Comparison of ENCODE assay signal across 9 mouse cellular contexts in the genomic region with DNA sequence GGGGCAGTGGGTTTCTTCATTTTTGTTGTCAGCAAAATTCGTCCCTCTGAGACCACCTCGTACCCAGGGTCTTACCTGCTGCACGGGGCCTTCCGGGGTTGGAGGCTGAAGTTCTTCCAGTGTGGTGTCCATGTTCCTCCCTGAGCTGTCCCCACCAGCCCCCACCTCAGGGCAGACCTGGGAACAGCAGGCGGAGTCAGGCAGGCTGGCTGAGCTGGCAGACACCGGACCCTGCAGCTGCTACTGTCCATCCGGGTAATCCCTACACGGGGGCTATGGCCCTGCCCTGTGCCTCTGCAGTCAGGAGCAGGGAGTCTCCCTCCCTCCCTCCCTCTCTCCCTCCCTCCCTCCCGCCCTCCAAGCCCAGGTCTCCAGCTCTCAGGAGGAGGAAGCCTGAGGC. TPM values are rescaled to one million over a fixed set of nuclear protein-coding genes. Genes with fewer than 3 reads are reported as not detected.
DNase-seq lines count a peak whose midpoint lies in the region; ATAC-seq lines count a peak whose summit lies in the region.
"Had no signal": no experiment of that assay in that cellular context is flagged by ENCODE, and none has a peak within 500 bp of the region (broad histone marks: within the 10 kb centered on the region; RNA-seq: fewer than 3 reads in every experiment).

No protein-coding gene starts in this region.

- 29% methylated on average over 8 of the region's 9 CpGs for WGBS in heart, embryonic 13.5 days
- 24% methylated on average over 9 of the region's 9 CpGs for WGBS in midbrain, embryonic 10.5 days
- WGBS in midbrain, embryonic 14.5 days = 26% methylated on average over 8 of the region's 9 CpGs

- peaks cover 46% of the 10 kb centered on the region for H3K4me1 ChIP-seq in heart, embryonic 13.5 days
- peaks cover 50% of the 10 kb centered on the region for H3K4me1 ChIP-seq in midbrain, embryonic 10.5 days
- H3K4me1 ChIP-seq in midbrain, embryonic 14.5 days (ENCODE audit: control insufficient read depth, insufficient read depth, low read length) = peaks cover 7% of the 10 kb centered on the region

- H3K36me3 ChIP-seq in heart, embryonic 13.5 days = peaks cover 62% of the 10 kb centered on the region
- H3K36me3 ChIP-seq in midbrain, embryonic 10.5 days = peaks cover 77% of the 10 kb centered on the region
- H3K36me3 ChIP-seq in midbrain, embryonic 14.5 days (ENCODE audit: control insufficient read depth, insufficient read depth, low read length) = peaks cover 29% of the 10 kb centered on the region

- peak overlapping the region; percentile 65 for H3K9ac ChIP-seq in heart, embryonic 13.5 days
- H3K9ac ChIP-seq in midbrain, embryonic 14.5 days (replicated peaks; ENCODE audit: low read length) = no peak overlapping the region; the same call in 1 of the 2 replicates
- H3K9ac ChIP-seq: hindbrain, embryonic 15.5 days had no signal

- intact Hi-C loops in gastrocnemius, postnatal 36 days (cut with DNase I) = loop anchor here (2.0 kb wide), 2 partner anchors 25 to 113 kb away; partner anchors contain the start of gene Klhl21

- ATAC-seq in heart, embryonic 13.5 days (ENCODE audit: extremely low read depth, insufficient number of reproducible peaks, low FRiP score, low TSS enrichment) = 0 out of 2 replicates have a peak, but pooled peaks have one; percentile 10
- no peak for ATAC-seq in midbrain, embryonic 14.5 days (ENCODE audit: low FRiP score, low TSS enrichment)

- H3K27ac ChIP-seq in heart, embryonic 13.5 days (replicated peaks) = 0 out of 2 replicates have a peak overlapping the region, but pooled peaks have one; percentile 24
- peak overlapping the region; percentile 68 for H3K27ac ChIP-seq in midbrain, embryonic 10.5 days (replicated peaks)
- no peak overlapping the region for H3K27ac ChIP-seq in midbrain, embryonic 14.5 days (replicated peaks; ENCODE audit: low read depth, low read length)
- H3K27ac ChIP-seq: hindbrain, embryonic 15.5 days had no signal

- no peaks in the 10 kb centered on the region for H3K9me3 ChIP-seq in heart, embryonic 13.5 days
- no peaks in the 10 kb centered on the region for H3K9me3 ChIP-seq in midbrain, embryonic 10.5 days (replicated peaks)
- no peaks in the 10 kb centered on the region for H3K9me3 ChIP-seq in midbrain, embryonic 14.5 days (ENCODE audit: control insufficient read depth, low read length)
- H3K9me3 ChIP-seq: hindbrain, embryonic 15.5 days had no signal

- H3K4me2 ChIP-seq in heart, embryonic 13.5 days = peak overlapping the region; percentile 37
- no peak overlapping the region for H3K4me2 ChIP-seq in midbrain, embryonic 14.5 days (ENCODE audit: low read length)
- H3K4me2 ChIP-seq: hindbrain, embryonic 15.5 days had no signal

- no peak for DNase-seq in heart, adult 11 months
- DNase-seq in midbrain, embryonic 10.5 days (ENCODE audit: low spot score) = peak; percentile 38
- DNase-seq in midbrain, embryonic 14.5 days = no peak
- DNase-seq in gastrocnemius, postnatal 36 days = peak; percentile 66 to 79
- peak; percentile 74 for DNase-seq in retina, postnatal 1 day
- no peak for DNase-seq in layer of hippocampus, postnatal 14 days (ENCODE audit: low spot score in 2 of 2)
- no peak for DNase-seq in cerebellum, adult 9-11 months

- peak overlapping the region; percentile 16 for H3K4me3 ChIP-seq in heart, embryonic 13.5 days
- peak overlapping the region; percentile 18; the same call in 1 of the 2 replicates for H3K4me3 ChIP-seq in midbrain, embryonic 10.5 days
- no peak overlapping the region for H3K4me3 ChIP-seq in midbrain, embryonic 14.5 days (replicated peaks; ENCODE audit: low read depth, low read length)
- H3K4me3 ChIP-seq: hindbrain, embryonic 15.5 days had no signal

- no peaks in the 10 kb centered on the region for H3K27me3 ChIP-seq in heart, embryonic 13.5 days (replicated peaks)
- no peaks in the 10 kb centered on the region for H3K27me3 ChIP-seq in midbrain, embryonic 10.5 days (ENCODE audit: low read depth, poor library complexity, severe bottlenecking)
- H3K27me3 ChIP-seq in midbrain, embryonic 14.5 days (ENCODE audit: control insufficient read depth, insufficient read depth, low read length) = no peaks in the 10 kb centered on the region
- H3K27me3 ChIP-seq: hindbrain, embryonic 15.5 days had no signal

RNA-seq across cellular contexts. Expression of gene Thap3, which starts 5.2 kb away (rescaled TPM):
- 26.1 and 28.0 TPM in 2 replicates for polyA plus RNA-seq in heart, embryonic 13.5 days (2015; fragmentation: Nextera tagmentation; extraction: Ambion mirVana)
- 32.1 and 36.2 TPM in 2 replicates for polyA plus RNA-seq in midbrain, embryonic 10.5 days (2016; fragmentation: Nextera tagmentation; extraction: Ambion mirVana)
- polyA plus RNA-seq in midbrain, embryonic 14.5 days (2014; fragmentation: Nextera tagmentation; extraction: Ambion mirVana) = 23.1 and 31.2 TPM in 2 replicates
- 10 to 100 TPM; 28.8 to 35.8 TPM for total RNA-seq in gastrocnemius, postnatal 36 days (2021)
- total RNA-seq in layer of hippocampus, postnatal 14 days (2021) = 10 to 100 TPM; 18.9 to 22.0 TPM

RNA-seq across cellular contexts. Expression of gene Phf13, which starts 12.5 kb away (rescaled TPM):
- polyA plus RNA-seq in heart, embryonic 13.5 days (2015; fragmentation: Nextera tagmentation; extraction: Ambion mirVana) = 17.8 and 18.3 TPM in 2 replicates
- polyA plus RNA-seq in midbrain, embryonic 10.5 days (2016; fragmentation: Nextera tagmentation; extraction: Ambion mirVana) = 23.9 and 30.4 TPM in 2 replicates
- polyA plus RNA-seq in midbrain, embryonic 14.5 days (2014; fragmentation: Nextera tagmentation; extraction: Ambion mirVana) = 16.9 and 19.0 TPM in 2 replicates
- total RNA-seq in gastrocnemius, postnatal 36 days (2021) = 1 to 10 TPM; 3.6 to 4.0 TPM
- 10 to 100 TPM; 11.8 to 13.3 TPM for total RNA-seq in layer of hippocampus, postnatal 14 days (2021)

RNA-seq across cellular contexts. Expression of gene Klhl21, which starts 25.0 kb away (rescaled TPM):
- polyA plus RNA-seq in heart, embryonic 13.5 days (2015; fragmentation: Nextera tagmentation; extraction: Ambion mirVana) = 23.2 and 25.9 TPM in 2 replicates
- polyA plus RNA-seq in midbrain, embryonic 10.5 days (2016; fragmentation: Nextera tagmentation; extraction: Ambion mirVana) = 6.9 and 8.5 TPM in 2 replicates
- polyA plus RNA-seq in midbrain, embryonic 14.5 days (2014; fragmentation: Nextera tagmentation; extraction: Ambion mirVana) = 1.5 and 1.6 TPM in 2 replicates
- total RNA-seq in gastrocnemius, postnatal 36 days (2021) = 10 to 100 TPM; 77.1 to 91.5 TPM
- total RNA-seq in layer of hippocampus, postnatal 14 days (2021) = 10 to 100 TPM; 16.4 to 18.6 TPM

RNA-seq across cellular contexts. Expression of gene Zbtb48, which starts 43.9 kb away (rescaled TPM):
- polyA plus RNA-seq in heart, embryonic 13.5 days (2015; fragmentation: Nextera tagmentation; extraction: Ambion mirVana) = 10.0 and 11.6 TPM in 2 replicates
- polyA plus RNA-seq in midbrain, embryonic 10.5 days (2016; fragmentation: Nextera tagmentation; extraction: Ambion mirVana) = 18.7 and 25.6 TPM in 2 replicates
- 19.7 and 21.8 TPM in 2 replicates for polyA plus RNA-seq in midbrain, embryonic 14.5 days (2014; fragmentation: Nextera tagmentation; extraction: Ambion mirVana)
- 1 to 10 TPM; 2.5 to 2.8 TPM for total RNA-seq in gastrocnemius, postnatal 36 days (2021)
- 10 to 100 TPM; 12.2 to 14.4 TPM for total RNA-seq in layer of hippocampus, postnatal 14 days (2021)

RNA-seq across cellular contexts. Expression of gene Dnajc11, which starts 50.1 kb away (rescaled TPM):
- 57.1 and 59.2 TPM in 2 replicates for polyA plus RNA-seq in heart, embryonic 13.5 days (2015; fragmentation: Nextera tagmentation; extraction: Ambion mirVana)
- 107 and 108 TPM in 2 replicates for polyA plus RNA-seq in midbrain, embryonic 10.5 days (2016; fragmentation: Nextera tagmentation; extraction: Ambion mirVana)
- 69.2 and 75.2 TPM in 2 replicates for polyA plus RNA-seq in midbrain, embryonic 14.5 days (2014; fragmentation: Nextera tagmentation; extraction: Ambion mirVana)
- 10 to 100 TPM; 54.6 to 58.8 TPM for total RNA-seq in gastrocnemius, postnatal 36 days (2021)
- total RNA-seq in layer of hippocampus, postnatal 14 days (2021) = 10 to 100 TPM; 66.9 to 70.5 TPM

Comparison
In these comparisons a context has a peak if more than half of its experiments do, and no peak if none do; other contexts are left out.
1. DNase-seq: peak in midbrain, embryonic 10.5 days (single experiment), gastrocnemius, postnatal 36 days (2 of 2) and retina, postnatal 1 day (single experiment); none in heart, adult 11 months (single experiment), midbrain, embryonic 14.5 days (single experiment), layer of hippocampus, postnatal 14 days (0 of 2) and cerebellum, adult 9-11 months (single experiment).